Mouse (Mus musculus) heart, embryonic 16.5 days (tissue): ENCODE results near the gene Gm10073. TPM values are rescaled to one million over a fixed set of nuclear protein-coding genes. Genes with fewer than 3 reads are reported as not detected.

Experiments used
- ATAC-seq: fragments of 200-750 bp; cut with Nextera tagmentation; replicated peaks from 2 replicates; pipeline ENCODE4 v1.8.0; 2017; ENCODE audit warnings: moderate number of reproducible peaks; ENCODE audit not compliant: insufficient read depth, low FRiP score; ENCODE audit errors: extremely low read depth
- H3K27ac ChIP-seq: fragments of 300-500 bp; sonication (generic); 2 replicates; pipeline ENCODE4 v1.5.1; 2014; ENCODE audit warnings: mild to moderate bottlenecking, low read length, control low read depth, moderate library complexity
- H3K27me3 ChIP-seq: fragments of 300-500 bp; sonication (generic); 2 replicates; pipeline ENCODE4 v1.6.1; 2014; ENCODE audit warnings: low read length, mixed read lengths; ENCODE audit not compliant: control insufficient read depth, insufficient read depth
- H3K36me3 ChIP-seq: fragments of 300-500 bp; sonication (generic); 2 replicates; pipeline ENCODE4 v1.6.1; 2014; ENCODE audit not compliant: control insufficient read depth, insufficient read depth
- H3K4me1 ChIP-seq: fragments of 300-500 bp; sonication (generic); 2 replicates; pipeline ENCODE4 v1.6.1; 2014; ENCODE audit warnings: low read length, mixed read lengths; ENCODE audit not compliant: control insufficient read depth, insufficient read depth
- H3K4me2 ChIP-seq: fragments of 300-500 bp; sonication (generic); 2 replicates; pipeline ENCODE4 v1.6.1; 2014; ENCODE audit warnings: low read depth, mild to moderate bottlenecking, control low read depth, low read length
- H3K4me3 ChIP-seq: fragments of 300-500 bp; sonication (generic); 2 replicates; pipeline ENCODE4 v1.5.1; 2014; ENCODE audit warnings: mild to moderate bottlenecking, control low read depth, low read length
- H3K9ac ChIP-seq: fragments of 300-500 bp; sonication (generic); 2 replicates; pipeline ENCODE4 v1.6.1; 2014; ENCODE audit warnings: low read length, control low read depth
- H3K9me3 ChIP-seq: fragments of 300-500 bp; sonication (generic); replicated peaks from 2 replicates; pipeline ENCODE4 v1.6.1; 2016; ENCODE audit warnings: low read length; ENCODE audit not compliant: control insufficient read depth
- WGBS: fragments of 180-500 bp; shearing (Covaris S2); extraction: QIAGEN DNeasy Blood & Tissue Kit; methylation state at CpG from one replicate; pipeline ENCODE4 v1.1.7; 2014; 5-methylcytosine and 5-hydroxymethylcytosine counted together
- polyA plus RNA-seq: library from polyadenylated mRNA; unstranded; fragments of >200 nt; fragmentation: Nextera tagmentation; extraction: Ambion mirVana; gene quantifications from 2 replicates; pipeline ENCODE4 v1.2.1, GENCODE M21; 2015

Gene Gm10073
- polyA plus RNA-seq, 1 experiment from 2014 or later = 24.5 TPM

GRCm38 (mm10) chr8:106548366-106548936 is 24.8 kb downstream of the Gm10073 start:
- no peaks in the 10 kb centered on the region; the same call in 1 of the 2 replicates for H3K9me3 ChIP-seq
- H3K27me3 ChIP-seq = no peaks in the 10 kb centered on the region
- no peak for ATAC-seq
- H3K4me3 ChIP-seq = no peak overlapping the region
- H3K9ac ChIP-seq = no peak overlapping the region
- H3K27ac ChIP-seq = no peak overlapping the region
- H3K4me2 ChIP-seq = no peak overlapping the region
- H3K36me3 ChIP-seq = peaks cover 16% of the 10 kb centered on the region
- 85% methylated on average over 10 of the region's 10 CpGs for WGBS
- no peaks in the 10 kb centered on the region for H3K4me1 ChIP-seq

- ATAC-seq = peak; percentile 55; the same call in 1 of the 2 replicates
- Histone ChIP-seq H3K4me1 (no peaks in the 10 kb centered on the region), H3K4me3 (no peak overlapping the region), H3K9ac (no peak overlapping the region), H3K27ac (no peak overlapping the region), H3K9me3 (no peaks in the 10 kb centered on the region), H3K27me3 (no peaks in the 10 kb centered on the region), H3K36me3 (peaks cover 8% of the 10 kb centered on the region), H3K4me2 (no peak overlapping the region)
- WGBS = 79% methylated on average over 7 of the region's 7 CpGs
Observed at GRCm38 (mm10) chr8:106546746-106547145, 26.5 kb downstream of the Gm10073 start.

DNA sequence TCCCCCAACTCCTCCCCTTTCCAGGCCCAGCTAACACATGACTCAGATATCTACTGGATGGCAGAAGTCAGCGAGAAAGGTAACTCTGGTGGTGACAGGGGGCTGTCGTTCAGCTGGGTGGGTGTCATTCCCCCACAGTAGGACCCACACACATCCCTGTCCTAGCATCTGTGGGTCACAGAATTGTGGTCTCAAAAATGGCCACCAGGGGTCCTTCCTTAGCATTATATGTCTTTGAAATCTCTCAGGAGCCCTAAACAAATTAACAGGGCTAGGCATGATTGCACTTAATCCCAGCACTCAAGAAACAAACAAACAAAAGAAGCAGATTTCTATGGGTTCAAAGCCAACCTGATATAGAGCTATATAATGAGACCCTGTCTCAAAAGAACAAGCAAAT is 28.1 kb downstream of the Gm10073 start:
- Histone ChIP-seq H3K27ac (no peak overlapping the region), H3K4me3 (no peak overlapping the region), H3K9ac (no peak overlapping the region), H3K4me1 (no peaks in the 10 kb centered on the region), H3K9me3 (no peaks in the 10 kb centered on the region), H3K4me2 (no peak overlapping the region), H3K27me3 (no peaks in the 10 kb centered on the region), H3K36me3 (peaks cover 11% of the 10 kb centered on the region)
- 57% methylated on average over 2 of the region's 2 CpGs for WGBS
- no peak for ATAC-seq

- Histone ChIP-seq H3K4me2 (no peak overlapping the region), H3K36me3 (peaks cover 13% of the 10 kb centered on the region), H3K9ac (no peak overlapping the region), H3K27me3 (no peaks in the 10 kb centered on the region), H3K4me1 (no peaks in the 10 kb centered on the region), H3K4me3 (no peak overlapping the region), H3K27ac (no peak overlapping the region), H3K9me3 (no peaks in the 10 kb centered on the region)
- 81% methylated on average over 8 of the region's 8 CpGs for WGBS
- ATAC-seq = no peak
Observed at GRCm38 (mm10) chr8:106543043-106543442, 30.2 kb downstream of the Gm10073 start.

- Histone ChIP-seq H3K9ac (no peak overlapping the region), H3K27me3 (no peaks in the 10 kb centered on the region), H3K4me3 (no peak overlapping the region), H3K36me3 (peaks cover 16% of the 10 kb centered on the region), H3K4me1 (no peaks in the 10 kb centered on the region), H3K9me3 (no peaks in the 10 kb centered on the region), H3K27ac (no peak overlapping the region), H3K4me2 (no peak overlapping the region)
- 77% methylated on average over 11 of the region's 11 CpGs for WGBS
- no peak for ATAC-seq
Observed at GRCm38 (mm10) chr8:106541002-106541401, 32.3 kb downstream of the Gm10073 start.

GRCm38 (mm10) chr8:106539193-106539592 is 34.1 kb downstream of the Gm10073 start:
- Histone ChIP-seq H3K4me1 (peaks cover 3% of the 10 kb centered on the region; the same call in 1 of the 2 replicates), H3K4me2 (no peak overlapping the region), H3K9me3 (no peaks in the 10 kb centered on the region), H3K36me3 (peaks cover 12% of the 10 kb centered on the region), H3K4me3 (no peak overlapping the region), H3K27me3 (no peaks in the 10 kb centered on the region), H3K9ac (no peak overlapping the region), H3K27ac (no peak overlapping the region)
- no peak for ATAC-seq
- 69% methylated on average over 5 of the region's 5 CpGs for WGBS

DNA sequence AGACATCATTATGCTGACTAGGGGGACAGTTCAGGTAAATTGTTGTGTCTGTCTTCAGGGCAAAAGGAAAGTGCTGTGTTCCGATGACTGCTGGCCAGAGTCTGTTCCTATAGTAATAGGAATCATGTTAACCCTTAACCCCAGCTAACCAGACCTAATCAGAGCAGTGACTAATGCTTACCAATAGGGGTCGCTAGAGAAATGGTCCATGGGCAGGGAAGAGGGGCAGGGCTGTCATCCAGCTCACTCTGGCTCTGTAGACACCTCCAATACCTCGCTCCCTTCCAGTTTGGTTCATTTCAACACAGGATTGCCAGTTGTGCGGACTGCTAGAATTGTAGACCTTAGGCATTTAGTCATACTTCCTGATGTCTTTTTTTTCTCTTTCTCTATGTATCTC is 37.8 kb downstream of the Gm10073 start:
- no peak overlapping the region for H3K4me3 ChIP-seq
- ATAC-seq = no peak
- no peak overlapping the region for H3K27ac ChIP-seq
- H3K27me3 ChIP-seq = no peaks in the 10 kb centered on the region
- H3K4me2 ChIP-seq = no peak overlapping the region
- peaks cover 2% of the 10 kb centered on the region for H3K9me3 ChIP-seq
- H3K9ac ChIP-seq = no peak overlapping the region
- H3K4me1 ChIP-seq = peaks cover 9% of the 10 kb centered on the region
- peaks cover 6% of the 10 kb centered on the region for H3K36me3 ChIP-seq
- 74% methylated on average over 4 of the region's 4 CpGs for WGBS

GRCm38 (mm10) chr8:106534449-106534848 is 38.8 kb downstream of the Gm10073 start:
- ATAC-seq = peak; percentile 46; the same call in 1 of the 2 replicates
- 29% methylated on average over 6 of the region's 6 CpGs for WGBS
- Histone ChIP-seq H3K27ac (no peak overlapping the region), H3K4me2 (no peak overlapping the region), H3K27me3 (no peaks in the 10 kb centered on the region), H3K9me3 (peaks cover 4% of the 10 kb centered on the region), H3K4me1 (peaks cover 14% of the 10 kb centered on the region), H3K4me3 (no peak overlapping the region), H3K9ac (no peak overlapping the region), H3K36me3 (peaks cover 6% of the 10 kb centered on the region)

GRCm38 (mm10) chr8:106533709-106534108 is 39.6 kb downstream of the Gm10073 start:
- H3K9ac ChIP-seq = no peak overlapping the region
- no peak overlapping the region for H3K4me3 ChIP-seq
- H3K27me3 ChIP-seq = no peaks in the 10 kb centered on the region
- no peak overlapping the region for H3K27ac ChIP-seq
- WGBS = 77% methylated on average over 7 of the region's 7 CpGs
- peaks cover 4% of the 10 kb centered on the region for H3K9me3 ChIP-seq
- H3K36me3 ChIP-seq = peaks cover 3% of the 10 kb centered on the region; the same call in 1 of the 2 replicates
- no peak for ATAC-seq
- peaks cover 18% of the 10 kb centered on the region for H3K4me1 ChIP-seq
- H3K4me2 ChIP-seq = no peak overlapping the region
